Mouse (Mus musculus) spleen, adult 2 months (tissue): Measurements from ENCODE around the gene Olfr995. TPM values are rescaled to one million over a fixed set of nuclear protein-coding genes. Genes with fewer than 3 reads are reported as not detected.

Source experiments
- DNase-seq, 2 experiments: peaks; one replicate each; pipeline versions ENCODE4 v3.0.0 to v3.0.0-alpha.2; 2012 to 2021; ENCODE audit warnings: low spot score in 2 of 2, low read depth in 1 of 2
- H3K27ac ChIP-seq: fragments of 200-500 bp; 2 replicates; pipeline ENCODE4 v1.5.1; 2012; ENCODE audit warnings: low read length, inconsistent platforms; ENCODE audit not compliant: insufficient read depth
- H3K27me3 ChIP-seq: fragments of 200-500 bp; 2 replicates; pipeline ENCODE4 v1.6.1; 2012; ENCODE audit warnings: mild to moderate bottlenecking, moderate library complexity, low read length, inconsistent platforms; ENCODE audit not compliant: control insufficient read depth, insufficient read depth
- H3K36me3 ChIP-seq: fragments of 200-500 bp; 2 replicates; pipeline ENCODE4 v1.6.1; 2012; ENCODE audit warnings: mild to moderate bottlenecking, low read length, inconsistent platforms; ENCODE audit not compliant: control insufficient read depth, insufficient read depth
- H3K4me1 ChIP-seq: fragments of 200-500 bp; 2 replicates; pipeline ENCODE4 v1.6.1; 2011; ENCODE audit warnings: inconsistent platforms; ENCODE audit not compliant: control insufficient read depth, insufficient read depth, insufficient read length
- H3K4me3 ChIP-seq: fragments of 200-500 bp; 2 replicates; pipeline ENCODE4 v1.5.1; 2011; ENCODE audit warnings: mild to moderate bottlenecking, inconsistent platforms; ENCODE audit not compliant: insufficient read depth, insufficient read length; ENCODE audit errors: extremely low read depth
- CTCF ChIP-seq: fragments of 200-500 bp; IDR thresholded peaks from 2 replicates; pipeline ENCODE4 v1.5.1; 2011; ENCODE audit warnings: mild to moderate bottlenecking, inconsistent platforms; ENCODE audit not compliant: insufficient read depth, insufficient read length, insufficient replicate concordance; ENCODE audit errors: extremely low read depth
- POLR2A ChIP-seq: fragments of 200-500 bp; IDR thresholded peaks from 2 replicates; pipeline ENCODE4 v1.6.1; 2011; ENCODE audit warnings: low read depth, low read length, inconsistent platforms
- WGBS: fragments of 180-500 bp; shearing (Covaris S2); methylation state at CpG from one replicate; pipeline ENCODE4 v1.1.7; 2018; 5-methylcytosine and 5-hydroxymethylcytosine counted together
- polyA plus RNA-seq: library from polyadenylated mRNA; depleted of rRNA; stranded (reverse); fragments of >200 nt; gene quantifications from 2 replicates; pipeline ENCODE4 v1.2.3, GENCODE M21; 2012; rRNA removed

Gene Olfr995
- polyA plus RNA-seq, 1 experiment: not detected

- no peak within 1 kb of the TSS for H3K4me3 ChIP-seq
- TF ChIP-seq POLR2A: no peak
- no peak for TF ChIP-seq CTCF
- H3K36me3 ChIP-seq: no peaks in the 10 kb centered on the region
- H3K27ac ChIP-seq: no peak within 1 kb of the TSS
- no peak for DNase-seq
- no peaks in the 10 kb centered on the region for H3K27me3 ChIP-seq
- H3K4me1 ChIP-seq: no peaks in the 10 kb centered on the region
- 56% methylated on average over 2 of the region's 2 CpGs for WGBS
Observed at GRCm38 (mm10) chr2:85409369-85409768, 34.1 kb downstream of the Olfr995 start, which contains the start of gene Olfr992. Olfr992 (minus strand) TSS chr2:85409469.

Other genes with a start within 250 kb of the Olfr995 start
- gene Lrrc55, start 246.4 kb downstream of the Olfr995 start, polyA plus RNA-seq: 0.19 and 0.38 TPM in 2 replicates
- not detected in 2 replicates for gene Olfr987, start 104.3 kb downstream of the Olfr995 start, polyA plus RNA-seq
- gene Olfr988, start 80.4 kb downstream of the Olfr995 start, polyA plus RNA-seq: not detected in 2 replicates
- not detected in 2 replicates for gene Olfr992, start 34.2 kb downstream of the Olfr995 start, polyA plus RNA-seq
- not detected in 2 replicates for gene Olfr993, start 28.8 kb downstream of the Olfr995 start, polyA plus RNA-seq
- not detected in 2 replicates for gene Olfr994, start 7.2 kb downstream of the Olfr995 start, polyA plus RNA-seq
- gene 4833423E24Rik, start 75.4 kb upstream of the Olfr995 start, polyA plus RNA-seq: not detected in 2 replicates
- gene Olfr996, start 135.6 kb upstream of the Olfr995 start, polyA plus RNA-seq: not detected in 2 replicates
- gene Olfr998, start 145.3 kb upstream of the Olfr995 start, polyA plus RNA-seq: not detected in 2 replicates
- gene Olfr1000, start 168.3 kb upstream of the Olfr995 start, polyA plus RNA-seq: not detected in 2 replicates
- gene Olfr1002, start 207.1 kb upstream of the Olfr995 start, polyA plus RNA-seq: not detected in 2 replicates
- not detected in 2 replicates for gene Olfr154, start 220.8 kb upstream of the Olfr995 start, polyA plus RNA-seq
- gene Olfr1006, start 235.1 kb upstream of the Olfr995 start, polyA plus RNA-seq: not detected in 2 replicates
- gene Olfr1008, start 245.8 kb upstream of the Olfr995 start, polyA plus RNA-seq: not detected in 2 replicates